Mouse (Mus musculus) midbrain, embryonic 13.5 days (tissue): ENCODE measurements around the gene Fer1l5. TPM values are rescaled to one million over a fixed set of nuclear protein-coding genes. Genes with fewer than 3 reads are reported as not detected.

Experiments used
- ATAC-seq: fragments of 200-750 bp; cut with Nextera tagmentation; 2 replicates; pipeline ENCODE4 v1.8.0; 2017; ENCODE audit warnings: mild to moderate bottlenecking, moderate TSS enrichment, moderate library complexity
- H3K27ac ChIP-seq: fragments of 300-500 bp; sonication (generic); 2 replicates; pipeline ENCODE4 v1.5.1; 2015; ENCODE audit warnings: inconsistent platforms, mild to moderate bottlenecking, moderate library complexity
- H3K27me3 ChIP-seq: fragments of 300-500 bp; sonication (generic); 2 replicates; pipeline ENCODE4 v1.6.1; 2015; ENCODE audit warnings: mild to moderate bottlenecking, inconsistent platforms
- H3K36me3 ChIP-seq: fragments of 300-500 bp; sonication (generic); 2 replicates; pipeline ENCODE4 v1.6.1; 2015; ENCODE audit warnings: mild to moderate bottlenecking, inconsistent platforms
- H3K4me1 ChIP-seq: fragments of 300-500 bp; sonication (generic); replicated peaks from 2 replicates; pipeline ENCODE4 v1.6.1; 2015; ENCODE audit warnings: inconsistent platforms
- H3K4me2 ChIP-seq: fragments of 300-500 bp; sonication (generic); replicated peaks from 2 replicates; pipeline ENCODE4 v1.6.1; 2015; ENCODE audit warnings: moderate library complexity, mild to moderate bottlenecking, inconsistent platforms
- H3K4me3 ChIP-seq: fragments of 300-500 bp; sonication (generic); replicated peaks from 2 replicates; pipeline ENCODE4 v1.5.1; 2015; ENCODE audit warnings: mild to moderate bottlenecking, inconsistent platforms
- H3K9ac ChIP-seq: fragments of 300-500 bp; sonication (generic); replicated peaks from 2 replicates; pipeline ENCODE4 v1.6.1; 2015; ENCODE audit warnings: mild to moderate bottlenecking, inconsistent platforms
- H3K9me3 ChIP-seq: fragments of 300-500 bp; sonication (generic); 2 replicates; pipeline ENCODE4 v1.6.1; 2016; ENCODE audit warnings: mild to moderate bottlenecking, inconsistent platforms
- WGBS: fragments of 180-500 bp; shearing (Covaris S2); methylation state at CpG from one replicate; pipeline ENCODE4 v1.1.7; 2015; 5-methylcytosine and 5-hydroxymethylcytosine counted together
- polyA plus RNA-seq: library from polyadenylated mRNA; unstranded; fragments of >200 nt; fragmentation: Nextera tagmentation; extraction: Ambion mirVana; gene quantifications from 2 replicates; pipeline ENCODE4 v1.2.1, GENCODE M21; 2015

The Fer1l5 gene
- polyA plus RNA-seq, 1 experiment from 2014 or later: 2.5 TPM

DNA sequence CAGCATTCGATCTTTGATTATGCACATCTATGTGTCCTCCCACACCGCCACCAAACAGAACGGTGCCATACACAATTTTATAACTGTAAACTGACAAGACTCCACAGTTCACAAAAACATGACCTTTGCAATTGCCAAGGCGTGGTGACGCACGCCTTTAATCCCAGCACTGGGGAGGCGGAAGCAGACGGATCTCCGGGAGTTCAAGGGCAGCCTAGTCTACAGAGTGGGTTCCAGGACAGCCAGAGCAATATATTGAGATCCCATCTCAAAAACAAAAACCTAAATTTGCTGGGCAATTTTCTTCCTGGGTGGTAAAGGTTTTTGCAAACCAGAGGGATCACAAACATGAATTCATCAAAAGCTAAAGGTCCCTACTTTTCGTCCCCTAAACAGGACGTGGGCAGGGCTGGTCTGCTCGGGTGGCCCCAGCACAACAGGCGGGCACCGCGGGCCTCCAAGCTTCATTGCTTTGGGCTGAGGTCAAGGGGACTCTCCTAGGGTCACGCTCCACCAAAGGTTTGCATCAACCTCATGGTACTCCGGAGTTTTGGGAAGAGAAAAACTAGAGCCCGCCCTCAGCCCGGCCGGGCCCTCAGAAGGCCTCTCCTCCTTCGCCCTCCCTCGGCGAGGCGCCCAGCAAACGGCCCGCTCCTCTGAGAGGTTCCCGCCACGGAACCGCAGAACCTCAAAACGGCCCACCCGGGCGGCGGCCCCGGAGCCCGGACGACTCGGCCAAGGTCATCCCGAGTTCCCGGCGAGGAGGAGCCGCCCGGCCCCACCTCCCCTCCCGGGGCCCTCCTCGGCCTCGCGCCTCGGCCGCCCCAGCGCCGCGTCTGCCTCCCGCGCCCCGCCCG is 3.8 kb upstream of the Fer1l5 start:
- ATAC-seq: peak; percentile 91
- 5% methylated on average over 55 of the region's 55 CpGs for WGBS
- Histone ChIP-seq H3K4me2 (peak overlapping the region; percentile 73), H3K9ac (peak overlapping the region; percentile 90), H3K27ac (peak overlapping the region; percentile 68; the same call in 1 of the 2 replicates), H3K9me3 (no peaks in the 10 kb centered on the region), H3K36me3 (peaks cover 20% of the 10 kb centered on the region), H3K4me3 (peak overlapping the region; percentile 79), H3K27me3 (no peaks in the 10 kb centered on the region), H3K4me1 (peaks cover 17% of the 10 kb centered on the region)

DNA sequence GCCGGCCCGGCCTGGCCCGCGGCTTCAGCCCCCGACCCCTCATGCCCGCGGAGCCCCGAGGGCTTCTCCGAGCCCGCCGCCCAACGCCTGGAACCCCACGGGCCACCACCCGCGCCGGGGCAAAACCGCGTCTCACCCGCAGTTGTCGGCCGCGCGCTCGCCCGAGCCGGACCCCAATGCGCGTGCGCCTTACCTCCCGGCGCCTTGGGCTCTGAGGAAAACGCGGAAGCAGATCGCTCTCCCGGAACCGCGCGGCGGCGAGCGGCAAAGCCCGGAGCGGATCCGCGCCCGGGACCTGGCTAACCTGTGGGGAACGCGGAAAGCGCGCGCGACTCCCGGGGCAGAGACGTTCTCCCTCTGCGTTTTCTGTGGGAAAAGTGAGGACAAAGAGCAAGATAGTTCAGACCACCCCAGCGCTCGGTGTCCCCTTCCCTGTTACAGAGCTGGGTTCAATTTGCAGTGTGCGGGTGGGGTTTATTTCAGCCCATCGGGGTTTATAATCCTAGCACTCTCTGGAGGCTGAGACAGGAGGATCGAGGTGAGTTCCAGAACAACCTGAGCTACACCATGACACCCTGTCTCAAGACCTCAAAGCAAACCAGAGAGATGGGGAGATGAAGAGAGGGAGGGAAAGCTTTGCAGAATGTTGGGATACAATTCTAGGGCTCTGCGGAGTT is 3.0 kb upstream of the Fer1l5 start, which contains the start of gene Kansl3:
Gene Kansl3 (minus strand): TSS at position 213 of the 677 bp plus-strand sequence.
- peaks cover 13% of the 10 kb centered on the region for H3K36me3 ChIP-seq
- 3% methylated on average over 61 of the region's 61 CpGs for WGBS
- peak; percentile 83 for ATAC-seq

DNA sequence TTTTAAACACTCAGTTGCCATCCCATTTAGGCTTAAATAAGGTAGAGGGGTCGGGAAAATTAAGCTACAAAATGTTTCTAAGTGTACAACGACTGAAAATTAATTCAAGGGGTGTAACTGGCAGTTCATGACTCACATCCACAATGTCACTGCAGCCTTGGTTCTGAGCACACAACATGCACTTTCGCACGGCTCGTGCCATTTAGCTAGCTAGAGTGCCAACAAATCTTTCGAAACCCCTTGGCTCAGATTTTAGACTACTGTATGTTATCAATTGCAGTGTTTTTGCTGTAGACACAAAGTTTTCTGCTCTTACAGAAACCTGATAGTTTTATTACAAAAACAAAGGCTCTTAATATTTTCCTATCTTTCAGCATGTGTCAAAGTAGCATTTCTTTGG is 1.2 kb upstream of the Fer1l5 start:
- Histone ChIP-seq H3K4me2 (no peak overlapping the region), H3K9ac (no peak overlapping the region), H3K36me3 (peaks cover 2% of the 10 kb centered on the region; the same call in 1 of the 2 replicates), H3K4me3 (no peak overlapping the region), H3K27ac (no peak overlapping the region), H3K9me3 (no peaks in the 10 kb centered on the region), H3K4me1 (peaks cover 17% of the 10 kb centered on the region), H3K27me3 (no peaks in the 10 kb centered on the region)
- ATAC-seq: no peak
- WGBS: 84% methylated on average over 6 of the region's 6 CpGs

More for the DNA sequence above, 3.0 kb upstream of the Fer1l5 start, which contains the start of gene Kansl3:
- no peaks in the 10 kb centered on the region for H3K27me3 ChIP-seq
- peak within 1 kb of the TSS; percentile 73 for H3K4me2 ChIP-seq
- H3K27ac ChIP-seq: peak within 1 kb of the TSS; percentile 68; the same call in 1 of the 2 replicates
- H3K4me3 ChIP-seq: peak within 1 kb of the TSS; percentile 79
- peak within 1 kb of the TSS; percentile 90 for H3K9ac ChIP-seq
- H3K9me3 ChIP-seq: no peaks in the 10 kb centered on the region
- H3K4me1 ChIP-seq: peaks cover 17% of the 10 kb centered on the region

- H3K27me3 ChIP-seq: no peaks in the 10 kb centered on the region
- 74% methylated on average over 6 of the region's 6 CpGs for WGBS
- no peaks in the 10 kb centered on the region for H3K4me1 ChIP-seq
- no peak overlapping the region for H3K4me2 ChIP-seq
- H3K27ac ChIP-seq: no peak overlapping the region
- H3K9me3 ChIP-seq: no peaks in the 10 kb centered on the region
- H3K9ac ChIP-seq: no peak overlapping the region
- H3K36me3 ChIP-seq: no peaks in the 10 kb centered on the region
- no peak overlapping the region for H3K4me3 ChIP-seq
- no peak for ATAC-seq
Observed at GRCm38 (mm10) chr1:36378880-36379279, 6.8 kb downstream of the Fer1l5 start.

DNA sequence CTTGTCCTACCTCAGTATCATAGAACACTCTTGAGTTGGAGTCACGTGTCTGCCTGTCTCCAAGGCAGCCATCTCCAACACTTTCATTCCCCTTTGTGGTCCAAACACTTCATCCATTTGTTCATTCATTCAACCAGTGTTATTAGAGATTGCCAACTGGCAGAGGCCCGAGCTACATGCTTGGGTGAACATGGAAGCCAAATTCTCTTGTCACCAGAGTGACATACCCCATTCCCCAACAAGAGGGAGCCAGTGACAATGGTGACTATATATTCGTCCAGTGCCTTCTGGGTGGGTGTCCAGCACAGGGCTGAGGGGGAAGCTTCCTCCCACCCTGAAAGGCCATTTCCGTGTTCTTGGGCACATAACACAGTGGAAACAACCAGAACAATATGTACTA is 7.5 kb downstream of the Fer1l5 start:
- no peaks in the 10 kb centered on the region for H3K27me3 ChIP-seq
- H3K9ac ChIP-seq: no peak overlapping the region
- H3K4me2 ChIP-seq: no peak overlapping the region
- no peaks in the 10 kb centered on the region for H3K36me3 ChIP-seq
- H3K27ac ChIP-seq: no peak overlapping the region
- no peaks in the 10 kb centered on the region for H3K9me3 ChIP-seq
- H3K4me1 ChIP-seq: no peaks in the 10 kb centered on the region
- ATAC-seq: no peak
- 61% methylated on average over 4 of the region's 4 CpGs for WGBS
- H3K4me3 ChIP-seq: no peak overlapping the region

DNA sequence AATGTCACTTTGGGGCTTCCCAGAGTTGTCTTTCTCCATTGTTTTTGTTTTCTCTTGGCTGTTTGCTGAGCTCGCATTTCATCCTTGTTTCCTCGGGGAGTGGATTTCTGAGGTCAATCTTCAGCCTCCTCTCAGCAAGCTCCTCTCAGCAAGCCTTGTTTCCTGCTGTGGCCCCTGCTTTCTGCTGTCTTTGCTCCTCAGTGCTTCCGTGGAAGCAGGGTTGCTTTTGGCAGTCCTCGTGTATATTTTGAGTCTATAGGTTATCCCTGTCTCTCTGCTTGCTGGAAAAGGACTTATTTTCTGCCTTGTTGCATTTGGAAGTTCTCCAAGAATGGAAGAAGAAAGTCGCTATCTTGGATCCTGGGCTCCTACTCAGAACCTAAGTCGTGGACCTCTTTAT is 24.9 kb downstream of the Fer1l5 start:
- Histone ChIP-seq H3K4me3 (no peak overlapping the region), H3K27ac (no peak overlapping the region), H3K4me2 (no peak overlapping the region), H3K9me3 (no peaks in the 10 kb centered on the region), H3K27me3 (no peaks in the 10 kb centered on the region), H3K9ac (no peak overlapping the region), H3K4me1 (peaks cover 12% of the 10 kb centered on the region), H3K36me3 (no peaks in the 10 kb centered on the region)
- ATAC-seq: no peak
- 31% methylated on average over 6 of the region's 6 CpGs for WGBS

- H3K27ac ChIP-seq: peak overlapping the region; percentile 69
- no peaks in the 10 kb centered on the region for H3K27me3 ChIP-seq
- 37% methylated on average over 4 of the region's 4 CpGs for WGBS
- H3K4me3 ChIP-seq: no peak overlapping the region
- no peaks in the 10 kb centered on the region for H3K36me3 ChIP-seq
- no peak overlapping the region for H3K4me2 ChIP-seq
- H3K9me3 ChIP-seq: no peaks in the 10 kb centered on the region
- ATAC-seq: peak; percentile 90
- peaks cover 18% of the 10 kb centered on the region for H3K4me1 ChIP-seq
- H3K9ac ChIP-seq: no peak overlapping the region
Observed at GRCm38 (mm10) chr1:36401509-36401908, 29.4 kb downstream of the Fer1l5 start.

DNA sequence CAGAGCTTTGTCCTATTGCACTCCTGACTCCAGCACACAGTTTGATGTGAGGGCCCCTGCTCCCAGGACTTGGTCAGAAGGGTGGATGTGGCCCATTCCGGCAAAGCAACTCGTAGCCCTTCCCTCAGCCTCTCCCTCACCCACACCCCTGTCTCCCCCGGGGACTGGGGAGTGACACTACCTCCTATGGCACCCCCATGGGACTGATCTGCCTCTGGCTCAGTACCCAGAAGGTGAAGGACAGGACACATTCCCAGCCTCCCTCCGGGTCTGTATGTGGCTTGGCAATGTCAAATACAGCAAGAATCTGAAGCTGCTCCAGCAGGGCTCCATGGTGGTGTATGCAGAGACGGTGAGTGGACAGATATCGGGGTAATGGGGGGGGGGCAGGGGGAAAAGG is 32.4 kb downstream of the Fer1l5 start:
- H3K36me3 ChIP-seq: no peaks in the 10 kb centered on the region
- no peaks in the 10 kb centered on the region for H3K27me3 ChIP-seq
- H3K4me3 ChIP-seq: no peak overlapping the region
- no peaks in the 10 kb centered on the region for H3K9me3 ChIP-seq
- peaks cover 18% of the 10 kb centered on the region for H3K4me1 ChIP-seq
- H3K9ac ChIP-seq: no peak overlapping the region
- WGBS: 89% methylated on average over 6 of the region's 6 CpGs
- no peak for ATAC-seq
- H3K27ac ChIP-seq: no peak overlapping the region
- H3K4me2 ChIP-seq: no peak overlapping the region

DNA sequence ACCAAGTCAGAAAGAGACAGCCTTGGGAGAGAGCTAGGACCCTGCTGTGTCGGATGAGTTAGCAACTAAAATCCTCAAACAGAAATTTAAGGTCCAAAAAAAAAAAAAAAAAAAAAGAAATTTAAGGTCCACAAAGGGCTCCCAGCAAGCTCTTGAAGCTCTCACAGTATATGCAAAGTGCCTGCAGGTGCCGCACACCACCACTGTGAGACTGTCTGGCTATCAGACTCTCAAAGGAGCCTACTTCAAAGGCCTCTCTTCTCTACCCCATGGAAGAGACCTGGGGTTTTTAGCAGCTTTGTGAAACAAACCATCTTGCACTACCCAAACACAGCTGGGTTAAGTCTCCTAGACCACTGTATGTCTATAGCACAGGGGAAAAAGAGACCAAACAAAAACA is 57.4 kb downstream of the Fer1l5 start:
- no peaks in the 10 kb centered on the region for H3K27me3 ChIP-seq
- no peak overlapping the region for H3K27ac ChIP-seq
- H3K4me3 ChIP-seq: no peak overlapping the region
- 84% methylated on average over 2 of the region's 2 CpGs for WGBS
- H3K36me3 ChIP-seq: peaks cover 94% of the 10 kb centered on the region
- no peak for ATAC-seq
- H3K9me3 ChIP-seq: no peaks in the 10 kb centered on the region
- H3K4me2 ChIP-seq: no peak overlapping the region
- H3K4me1 ChIP-seq: no peaks in the 10 kb centered on the region
- no peak overlapping the region for H3K9ac ChIP-seq

DNA sequence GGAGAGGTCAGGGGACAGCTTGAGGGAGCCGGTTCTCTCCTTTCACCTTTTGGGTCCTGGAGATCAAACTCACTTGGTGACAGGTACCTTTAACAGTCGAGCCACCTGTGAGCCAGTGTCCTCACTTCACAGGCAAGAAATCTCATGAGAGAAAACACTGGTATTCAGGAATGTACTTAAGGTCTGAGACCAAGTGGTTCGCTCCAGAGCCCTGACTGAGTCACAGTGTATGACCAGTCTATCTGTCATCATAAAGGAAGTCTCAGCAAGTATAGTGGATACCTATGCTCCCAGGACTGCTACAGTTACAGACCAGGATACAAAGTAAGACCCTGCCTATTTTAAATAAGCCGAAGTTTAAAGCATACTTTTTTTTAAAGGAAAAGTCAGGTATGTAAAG is 60.9 kb downstream of the Fer1l5 start:
- peaks cover 94% of the 10 kb centered on the region for H3K36me3 ChIP-seq
- WGBS: 92% methylated on average over 4 of the region's 4 CpGs
- no peaks in the 10 kb centered on the region for H3K27me3 ChIP-seq
- no peak for ATAC-seq
- H3K4me1 ChIP-seq: no peaks in the 10 kb centered on the region
- no peak overlapping the region for H3K27ac ChIP-seq
- H3K9me3 ChIP-seq: no peaks in the 10 kb centered on the region
- no peak overlapping the region for H3K4me2 ChIP-seq
- no peak overlapping the region for H3K4me3 ChIP-seq
- H3K9ac ChIP-seq: no peak overlapping the region

- H3K36me3 ChIP-seq: peaks cover 94% of the 10 kb centered on the region
- ATAC-seq: no peak
Observed at GRCm38 (mm10) chr1:36433616-36434015, 61.5 kb downstream of the Fer1l5 start.

GRCm38 (mm10) chr1:36435071-36435470 is 63.0 kb downstream of the Fer1l5 start:
- no peaks in the 10 kb centered on the region for H3K4me1 ChIP-seq
- no peak for ATAC-seq
- peaks cover 91% of the 10 kb centered on the region for H3K36me3 ChIP-seq
- no peak overlapping the region for H3K9ac ChIP-seq
- no peaks in the 10 kb centered on the region for H3K9me3 ChIP-seq
- H3K27ac ChIP-seq: no peak overlapping the region
- 86% methylated on average over 4 of the region's 4 CpGs for WGBS
- no peak overlapping the region for H3K4me2 ChIP-seq
- no peaks in the 10 kb centered on the region for H3K27me3 ChIP-seq
- no peak overlapping the region for H3K4me3 ChIP-seq

More at GRCm38 (mm10) chr1:36433616-36434015, 61.5 kb downstream of the Fer1l5 start:
- H3K27ac ChIP-seq: no peak overlapping the region
- H3K27me3 ChIP-seq: no peaks in the 10 kb centered on the region
- H3K9ac ChIP-seq: no peak overlapping the region
- no peaks in the 10 kb centered on the region for H3K4me1 ChIP-seq
- H3K4me2 ChIP-seq: no peak overlapping the region
- WGBS: 94% methylated on average over 3 of the region's 3 CpGs
- H3K4me3 ChIP-seq: no peak overlapping the region
- no peaks in the 10 kb centered on the region for H3K9me3 ChIP-seq
